Mouse (Mus musculus): Measurements from ENCODE around the gene Tfap2d.

The Tfap2d gene

DNA sequence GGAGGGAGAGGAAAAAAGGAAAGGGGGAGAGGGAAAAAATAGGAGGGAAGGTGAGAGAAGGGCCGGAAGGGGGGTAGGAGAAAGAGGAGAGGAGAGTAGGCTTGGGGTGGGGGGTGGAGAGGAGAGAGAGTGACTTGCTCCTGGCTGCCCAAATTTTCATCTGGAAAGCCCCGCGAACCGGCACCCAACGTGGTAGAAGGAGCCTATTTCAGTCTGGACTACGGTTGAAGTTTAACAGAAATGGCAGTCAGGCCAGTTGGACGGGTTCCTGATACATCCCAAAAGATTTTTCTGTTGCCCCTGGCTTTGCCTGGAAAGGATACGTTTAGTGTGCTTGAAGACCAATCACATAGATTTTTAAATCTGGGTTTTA, 108.2 kb downstream of the Tfap2d start:
- no peak for DNase-seq

GRCm38 (mm10) chr1:19211546-19212154, 108.8 kb downstream of the Tfap2d start:
- DNase-seq = no peak

DNA sequence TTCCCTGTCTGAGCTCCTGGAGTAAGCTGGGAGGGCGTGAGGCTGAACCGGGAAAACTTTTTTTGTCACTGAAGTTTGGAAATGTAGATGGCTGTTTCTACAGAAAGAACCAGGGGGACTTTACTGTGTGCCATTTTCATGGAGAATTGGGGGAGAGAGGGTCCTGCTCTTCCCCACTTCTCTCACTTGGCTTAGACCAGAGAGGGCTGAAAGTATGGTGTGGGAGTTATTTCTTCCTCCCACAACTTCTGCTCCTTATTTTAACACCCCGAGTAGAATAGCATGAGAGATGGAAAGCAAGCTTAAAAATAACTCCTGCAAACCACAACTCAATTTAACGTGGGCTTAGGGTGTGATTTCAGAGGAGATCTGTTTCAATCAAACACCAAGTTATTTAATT, 109.9 kb downstream of the Tfap2d start:
- no peak for DNase-seq

DNA sequence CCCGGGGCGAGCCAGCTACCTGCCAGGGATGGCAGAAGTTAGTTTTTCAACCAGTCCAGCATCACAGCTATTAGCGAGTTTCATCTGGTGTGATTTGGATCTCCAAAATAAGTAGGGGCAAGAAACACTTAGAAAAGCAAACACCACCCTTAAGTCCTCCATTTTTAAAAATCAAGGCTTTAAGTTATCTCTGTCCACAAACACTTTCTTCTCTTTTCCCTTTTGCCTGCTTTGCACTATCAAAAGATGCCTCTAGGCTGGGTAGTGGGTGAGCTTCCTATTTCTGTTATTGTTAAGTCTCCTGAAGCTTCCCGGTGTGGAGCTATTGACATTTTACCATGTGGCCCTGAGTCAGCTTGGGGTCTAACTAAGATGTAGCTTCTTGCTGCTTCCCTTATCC, 110.3 kb downstream of the Tfap2d start:
- DNase-seq = no peak

GRCm38 (mm10) chr1:19213851-19214395, 111.1 kb downstream of the Tfap2d start:
- no peak for DNase-seq

All from B cell, adult 2 months (primary cell).